Mouse (Mus musculus) bone marrow macrophage, adult 2 months (primary cell): ENCODE measurements around the gene Eogt.

Experiments
- CTCF ChIP-seq: IDR thresholded peaks from 2 replicates; pipeline ENCODE4 v1.5.1; 2012; ENCODE audit warnings: low read depth, mild to moderate bottlenecking, low read length, moderate library complexity
- POLR2A ChIP-seq: IDR thresholded peaks from 2 replicates; pipeline ENCODE4 v1.6.1; 2012; ENCODE audit warnings: mild to moderate bottlenecking, low read depth, low read length, borderline replicate concordance

DNA sequence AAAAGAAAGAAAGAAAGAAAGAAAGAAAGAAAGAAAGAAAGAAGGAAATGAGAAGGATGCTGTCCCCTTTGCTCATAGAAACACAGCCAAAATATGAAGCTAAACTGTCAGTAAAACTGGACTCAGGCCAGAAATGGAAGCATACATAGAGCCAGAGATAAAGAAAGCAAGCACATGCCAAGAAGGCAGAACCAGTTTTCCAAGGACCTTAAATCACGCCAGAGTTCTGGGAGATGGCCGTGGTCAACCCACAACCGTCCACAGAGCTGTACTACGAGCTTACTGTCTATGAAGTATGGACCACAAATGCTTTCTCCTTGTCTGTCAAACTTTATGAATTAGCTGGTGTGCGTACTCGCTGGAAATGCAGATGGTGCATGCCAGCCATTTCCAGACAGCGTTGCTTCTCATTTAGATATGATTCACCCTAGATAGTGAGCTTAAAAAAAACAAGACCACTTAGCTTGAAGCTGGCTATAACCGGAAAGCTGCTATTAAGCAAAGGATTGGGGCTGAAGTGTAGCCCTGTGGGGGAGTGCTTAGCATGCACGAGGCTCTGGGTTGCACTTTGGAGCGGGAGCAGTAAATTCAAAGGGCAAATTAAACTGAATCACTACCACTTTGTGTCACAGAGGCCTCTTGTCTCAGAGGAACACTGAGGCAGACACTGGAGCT is 24.5 kb downstream of the Eogt start:
- TF ChIP-seq CTCF, result no peak
- TF ChIP-seq POLR2A, result no peak
